Mouse (Mus musculus) stomach, postnatal 0 days (tissue): ENCODE measurements around the gene Sptssb. TPM values are rescaled to one million over a fixed set of nuclear protein-coding genes. Genes with fewer than 3 reads are reported as not detected.

Experiments
- ATAC-seq: fragments of 200-750 bp; cut with Nextera tagmentation; 2 replicates; pipeline ENCODE4 v1.8.0; 2017; ENCODE audit not compliant: low FRiP score, low TSS enrichment
- DNase-seq: peaks from one replicate; pipeline ENCODE4 v3.0.0-alpha.2; 2016; ENCODE audit warnings: low spot score
- H3K27ac ChIP-seq: fragments of 300-500 bp; sonication (generic); replicated peaks from 2 replicates; pipeline ENCODE4 v1.5.1; 2014; ENCODE audit warnings: mild to moderate bottlenecking, control low read depth
- H3K27me3 ChIP-seq: fragments of 300-500 bp; sonication (generic); 2 replicates; pipeline ENCODE4 v1.6.1; 2014; ENCODE audit warnings: low read length; ENCODE audit not compliant: control insufficient read depth, insufficient read depth
- H3K36me3 ChIP-seq: fragments of 300-500 bp; sonication (generic); 2 replicates; pipeline ENCODE4 v1.6.1; 2014; ENCODE audit warnings: low read length, mixed read lengths; ENCODE audit not compliant: control insufficient read depth, insufficient read depth
- H3K4me1 ChIP-seq: fragments of 300-500 bp; sonication (generic); replicated peaks from 2 replicates; pipeline ENCODE4 v1.6.1; 2014; ENCODE audit warnings: antibody characterized with exemption; ENCODE audit not compliant: control insufficient read depth, insufficient read depth
- H3K4me2 ChIP-seq: fragments of 300-500 bp; sonication (generic); replicated peaks from 2 replicates; pipeline ENCODE4 v1.6.1; 2014; ENCODE audit warnings: low read depth, mild to moderate bottlenecking, control low read depth, moderate library complexity
- H3K4me3 ChIP-seq: fragments of 300-500 bp; sonication (generic); 2 replicates; pipeline ENCODE4 v1.5.1; 2014; ENCODE audit warnings: low read depth, low read length, control low read depth
- H3K9ac ChIP-seq: fragments of 300-500 bp; sonication (generic); 2 replicates; pipeline ENCODE4 v1.6.1; 2014; ENCODE audit warnings: mild to moderate bottlenecking, low read length, control low read depth, mixed read lengths
- H3K9me3 ChIP-seq: fragments of 300-500 bp; sonication (generic); 2 replicates; pipeline ENCODE4 v1.6.1; 2016; ENCODE audit warnings: low read length; ENCODE audit not compliant: control insufficient read depth
- CTCF ChIP-seq: IDR thresholded peaks from 2 replicates; pipeline ENCODE4 v1.5.1; 2016; ENCODE audit warnings: antibody characterized with exemption, low read depth, mild to moderate bottlenecking, moderate library complexity
- EP300 ChIP-seq: optimal IDR thresholded peaks from 2 replicates; pipeline ENCODE3; 2016; ENCODE audit warnings: antibody characterized with exemption
- WGBS: fragments of 180-500 bp; shearing (Covaris S2); extraction: QIAGEN DNeasy Blood & Tissue Kit; methylation state at CpG from one replicate; pipeline ENCODE4 v1.1.7; 2014; 5-methylcytosine and 5-hydroxymethylcytosine counted together
- polyA plus RNA-seq: library from polyadenylated mRNA; unstranded; fragments of >200 nt; fragmentation: Nextera tagmentation; extraction: Ambion mirVana; gene quantifications from 2 replicates; pipeline ENCODE4 v1.2.1, GENCODE M21; 2015

Sptssb gene
- 539 and 549 TPM in 2 replicates for polyA plus RNA-seq

DNA sequence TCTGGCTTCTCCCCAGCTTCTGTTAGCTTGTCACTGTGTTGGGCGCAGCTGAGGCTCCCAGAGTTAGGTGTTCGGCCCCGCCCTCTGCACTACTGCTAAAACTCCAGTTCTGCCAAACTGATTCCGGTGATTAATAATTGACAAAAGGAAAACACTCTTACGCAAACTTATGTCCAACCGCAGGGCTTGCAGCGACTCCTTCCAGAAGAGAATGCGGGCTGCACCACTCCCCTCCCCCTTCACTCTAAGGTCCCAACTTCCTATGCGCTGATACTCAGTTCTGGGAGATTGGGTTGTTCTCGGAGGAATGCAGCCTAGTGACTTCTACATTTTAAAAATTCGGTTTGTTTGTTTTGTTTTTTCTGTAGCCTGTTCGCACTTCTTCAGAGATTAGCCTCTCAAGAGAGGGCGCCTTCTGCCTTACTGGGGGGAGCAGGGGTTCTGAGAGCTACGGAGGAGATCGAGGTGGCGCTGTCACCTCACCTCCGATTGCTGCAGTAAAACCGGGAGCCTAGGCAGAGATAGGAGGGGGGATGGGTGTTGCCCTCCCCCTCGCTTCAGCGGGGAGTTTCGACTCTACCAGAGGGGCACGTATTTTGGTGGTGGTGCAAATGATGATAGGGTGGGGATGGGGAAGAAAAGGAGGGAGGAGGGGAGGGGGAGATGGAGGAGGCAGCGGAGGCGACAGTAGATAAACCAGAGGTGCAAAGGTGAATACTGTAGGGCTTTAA is at the start of gene Sptssb:
Sptssb (minus strand) TSS at position 83 of the 731 bp plus-strand sequence.
- Histone ChIP-seq H3K27ac (peak within 1 kb of the TSS; percentile 83), H3K9ac (peak within 1 kb of the TSS; percentile 56), H3K9me3 (no peaks in the 10 kb centered on the region), H3K4me3 (peak within 1 kb of the TSS; percentile 48), H3K4me1 (no peaks in the 10 kb centered on the region), H3K27me3 (no peaks in the 10 kb centered on the region), H3K4me2 (peak within 1 kb of the TSS; percentile 93), H3K36me3 (no peaks in the 10 kb centered on the region)
- no peak for TF ChIP-seq EP300
- peak; percentile 28; the same call in 1 of the 2 replicates for TF ChIP-seq CTCF
- ATAC-seq: peak; percentile 91
- peak; percentile 83 for DNase-seq
- 2% methylated on average over 23 of the region's 24 CpGs for WGBS

DNA sequence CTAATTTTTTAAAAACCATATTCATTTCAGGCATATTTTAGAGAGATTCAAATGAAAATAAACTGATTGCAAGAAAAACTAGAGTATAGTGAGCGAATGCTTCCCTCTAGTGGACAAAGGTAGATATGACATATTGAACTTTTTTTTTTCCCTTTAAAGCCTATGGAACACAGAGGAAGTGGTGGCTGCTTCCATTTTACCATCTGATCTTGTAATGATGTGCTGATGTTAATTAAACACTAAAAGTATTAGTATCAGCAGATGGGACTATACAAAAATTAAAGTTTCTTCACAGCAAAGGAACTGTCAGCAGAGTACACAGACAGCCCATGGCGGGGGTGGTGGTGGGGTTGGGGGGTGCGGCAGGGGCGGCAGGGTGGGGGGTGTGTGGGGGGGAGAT is 48.3 kb upstream of the Sptssb start:
- WGBS: 61% methylated on average over 4 of the region's 4 CpGs
- ATAC-seq (peak; percentile 32; the same call in 1 of the 2 replicates), DNase-seq (no peak)
- Histone ChIP-seq H3K4me1 (no peaks in the 10 kb centered on the region; the same call in 1 of the 2 replicates), H3K9me3 (no peaks in the 10 kb centered on the region), H3K27ac (no peak overlapping the region), H3K4me3 (no peak overlapping the region), H3K4me2 (no peak overlapping the region), H3K36me3 (no peaks in the 10 kb centered on the region), H3K9ac (no peak overlapping the region), H3K27me3 (no peaks in the 10 kb centered on the region)
- no peak for TF ChIP-seq EP300
- peak; percentile 84 for TF ChIP-seq CTCF

DNA sequence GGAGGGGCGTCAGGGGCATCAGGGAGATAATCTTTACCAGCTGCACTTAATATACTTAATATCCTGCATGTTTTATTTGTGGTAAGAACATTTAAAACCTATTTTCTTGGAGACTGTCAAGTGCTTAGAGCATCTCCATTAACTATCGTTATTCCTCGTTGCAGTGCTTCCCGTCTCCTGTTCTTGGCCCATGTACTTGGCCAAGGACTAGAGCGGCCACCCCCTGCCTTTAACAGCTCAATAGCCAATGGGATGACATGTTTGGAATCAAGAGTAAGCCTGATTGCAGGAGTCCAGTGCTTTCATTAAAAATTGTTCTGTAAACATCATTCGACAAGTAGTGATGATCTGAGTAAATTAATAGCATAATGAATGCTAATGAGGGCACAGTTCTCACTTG is 47.8 kb upstream of the Sptssb start:
- Histone ChIP-seq H3K9me3 (no peaks in the 10 kb centered on the region), H3K36me3 (no peaks in the 10 kb centered on the region), H3K4me3 (no peak overlapping the region), H3K27me3 (no peaks in the 10 kb centered on the region), H3K4me2 (no peak overlapping the region), H3K9ac (no peak overlapping the region), H3K4me1 (no peaks in the 10 kb centered on the region; the same call in 1 of the 2 replicates), H3K27ac (no peak overlapping the region)
- TF ChIP-seq CTCF: no peak
- no peak for TF ChIP-seq EP300
- no peak for DNase-seq
- 46% methylated on average over 6 of the region's 6 CpGs for WGBS
- no peak for ATAC-seq

DNA sequence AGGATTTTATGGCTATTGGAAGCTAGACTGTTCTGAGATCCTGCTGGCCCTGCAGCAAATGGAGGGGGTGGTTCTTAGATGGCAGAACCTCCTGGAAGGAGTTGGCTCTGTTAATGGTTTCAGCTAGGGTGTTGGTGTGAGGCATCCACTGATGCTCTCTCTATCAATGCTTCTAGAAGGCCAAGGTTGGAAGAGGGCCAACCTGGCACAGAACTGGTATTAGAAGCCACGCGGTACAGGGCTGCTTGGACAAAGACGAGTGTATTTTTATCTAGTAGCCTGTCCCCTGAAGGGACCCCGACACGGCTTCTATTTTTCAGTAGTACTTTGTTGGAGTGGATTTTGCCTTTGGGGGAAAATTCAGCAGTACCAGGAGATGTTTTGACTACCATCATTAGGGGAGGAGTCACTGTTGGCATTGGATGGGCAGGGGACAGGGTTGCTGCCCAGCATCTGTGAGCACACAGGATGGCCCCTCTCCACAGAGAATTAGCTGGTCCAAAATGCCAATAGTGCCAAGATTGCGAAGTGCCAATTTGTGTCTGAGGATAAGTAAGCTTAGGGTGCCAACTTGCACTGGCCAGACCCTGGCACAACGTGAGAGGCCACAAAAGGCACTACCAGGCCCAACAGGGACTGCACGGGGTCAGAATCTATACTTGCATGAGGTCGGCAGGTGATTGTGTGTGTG is 43.2 kb upstream of the Sptssb start:
- no peak for DNase-seq
- ATAC-seq: no peak
- Histone ChIP-seq H3K36me3 (no peaks in the 10 kb centered on the region), H3K9ac (no peak overlapping the region), H3K27me3 (no peaks in the 10 kb centered on the region), H3K4me1 (no peaks in the 10 kb centered on the region; the same call in 1 of the 2 replicates), H3K4me3 (no peak overlapping the region), H3K4me2 (no peak overlapping the region), H3K9me3 (no peaks in the 10 kb centered on the region), H3K27ac (no peak overlapping the region)
- TF ChIP-seq CTCF (no peak), EP300 (no peak)
- WGBS: 76% methylated on average over 9 of the region's 9 CpGs

DNA sequence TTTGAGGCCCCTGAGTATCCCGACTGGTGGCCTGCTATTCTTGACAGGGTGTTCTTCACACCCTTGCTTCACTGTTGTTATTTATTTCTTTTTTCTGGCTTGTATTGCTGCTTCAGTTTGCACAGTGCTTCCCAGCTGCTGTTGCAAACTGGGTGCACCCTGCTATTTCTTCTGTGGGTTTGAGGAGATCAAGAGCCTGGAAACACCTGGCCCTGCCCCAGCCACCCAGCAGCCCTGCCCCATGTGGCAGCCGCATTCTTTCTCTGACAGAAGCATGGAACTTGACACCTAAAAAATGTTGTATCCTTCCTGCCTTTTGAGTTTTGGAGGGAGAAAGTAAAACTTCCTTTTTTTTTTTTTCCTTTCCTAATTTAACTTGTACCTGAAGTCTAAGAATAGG is 42.6 kb upstream of the Sptssb start:
- Histone ChIP-seq H3K27ac (no peak overlapping the region), H3K27me3 (no peaks in the 10 kb centered on the region), H3K36me3 (no peaks in the 10 kb centered on the region), H3K9me3 (no peaks in the 10 kb centered on the region), H3K4me2 (no peak overlapping the region), H3K4me3 (no peak overlapping the region), H3K4me1 (no peaks in the 10 kb centered on the region; the same call in 1 of the 2 replicates), H3K9ac (no peak overlapping the region)
- DNase-seq (no peak), ATAC-seq (0 out of 2 replicates have a peak, but pooled peaks have one; percentile 33)
- TF ChIP-seq CTCF: no peak
- no peak for TF ChIP-seq EP300
- 34% methylated on average over 2 of the region's 2 CpGs for WGBS

DNA sequence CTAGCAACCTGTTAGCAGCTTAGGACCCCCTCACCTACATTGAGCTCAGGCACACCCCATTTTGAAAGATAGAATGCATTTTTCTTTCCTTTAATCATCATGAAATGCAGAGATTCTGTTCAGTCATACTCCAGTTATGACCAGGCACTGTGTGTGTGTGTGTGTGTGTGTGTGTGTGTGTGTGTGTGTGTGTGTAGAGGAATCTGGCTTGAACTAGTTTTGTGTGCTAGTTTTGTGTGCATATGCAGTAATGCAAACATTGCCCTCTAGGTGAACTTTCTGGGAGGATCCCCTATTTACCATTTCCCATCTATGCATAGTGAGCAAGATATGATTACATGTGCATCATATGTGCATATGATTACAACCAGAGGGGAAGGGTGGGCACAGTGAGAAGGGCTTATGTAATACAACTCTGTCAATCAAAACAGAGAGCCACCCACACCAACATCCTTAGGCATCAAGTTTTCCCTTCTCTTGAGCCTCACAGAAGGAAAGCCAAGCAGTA is 42.2 kb upstream of the Sptssb start:
- Histone ChIP-seq H3K9ac (no peak overlapping the region), H3K4me2 (no peak overlapping the region), H3K9me3 (no peaks in the 10 kb centered on the region), H3K4me3 (no peak overlapping the region), H3K4me1 (no peaks in the 10 kb centered on the region; the same call in 1 of the 2 replicates), H3K27ac (no peak overlapping the region), H3K27me3 (no peaks in the 10 kb centered on the region), H3K36me3 (no peaks in the 10 kb centered on the region)
- ATAC-seq (peak; percentile 84), DNase-seq (peak; percentile 70)
- TF ChIP-seq CTCF (peak; percentile 22; the same call in 1 of the 2 replicates), EP300 (no peak)
